Mouse (Mus musculus) 416B (cell line): Measurements from ENCODE around the gene Dcaf12.
A peak's percentile ranks its signal among the peaks of the same experiment; 100 is the strongest.

Source experiments
- DNase-seq: peaks from one replicate; pipeline ENCODE4 v3.0.0; 2011; ENCODE audit warnings: low read depth

Gene Dcaf12

DNA sequence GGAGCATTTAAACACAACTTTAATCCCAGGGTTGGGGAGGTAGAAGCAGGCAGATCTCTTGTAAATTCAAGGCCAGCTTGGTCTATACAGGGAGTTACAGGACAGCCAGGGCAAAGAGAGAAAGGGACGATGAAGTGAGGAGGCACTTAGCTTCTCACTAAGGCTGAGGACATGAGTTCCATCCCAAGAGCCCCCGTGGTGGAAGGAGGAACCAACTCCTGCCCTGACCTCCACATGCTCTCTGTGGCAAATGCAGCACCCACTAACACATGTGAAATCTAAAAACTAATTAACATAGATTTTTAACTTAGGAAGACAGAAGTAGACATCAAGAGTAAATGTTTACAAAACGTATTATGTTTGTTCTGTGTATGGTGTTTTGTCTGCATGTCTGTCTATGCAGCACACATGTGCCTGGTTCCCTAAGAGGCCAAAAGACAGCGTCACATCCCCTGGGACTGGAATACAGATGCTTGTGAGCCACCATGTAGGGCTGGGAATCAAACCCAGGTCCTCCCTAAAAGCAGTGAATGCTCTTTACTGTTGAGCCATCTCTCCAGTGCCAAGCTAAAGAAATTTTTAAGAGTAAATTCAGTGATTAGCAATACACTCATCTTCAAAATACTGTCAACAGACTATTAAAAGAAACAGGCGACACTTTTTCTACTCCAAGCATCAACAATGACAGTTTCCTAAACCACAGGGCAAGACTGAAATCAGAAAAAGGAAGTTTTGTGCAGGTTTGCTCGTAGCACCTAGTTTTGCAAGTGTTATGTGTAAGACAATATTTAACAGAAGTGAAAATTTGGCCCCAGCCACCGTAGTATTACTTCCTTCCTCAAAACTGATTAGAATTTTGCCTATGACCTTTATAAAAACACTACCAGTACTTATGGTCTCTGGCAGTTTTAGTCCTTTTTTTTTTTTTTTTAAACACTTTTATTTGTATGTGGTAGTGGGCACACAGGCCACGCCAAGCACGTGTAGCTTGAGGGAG lies 3.8 kb downstream of the Dcaf12 start:
- DNase-seq, result peak; percentile 65

GRCm38 (mm10) chr4:41307406-41307805 lies 7.3 kb downstream of the Dcaf12 start:
- no peak for DNase-seq

DNA sequence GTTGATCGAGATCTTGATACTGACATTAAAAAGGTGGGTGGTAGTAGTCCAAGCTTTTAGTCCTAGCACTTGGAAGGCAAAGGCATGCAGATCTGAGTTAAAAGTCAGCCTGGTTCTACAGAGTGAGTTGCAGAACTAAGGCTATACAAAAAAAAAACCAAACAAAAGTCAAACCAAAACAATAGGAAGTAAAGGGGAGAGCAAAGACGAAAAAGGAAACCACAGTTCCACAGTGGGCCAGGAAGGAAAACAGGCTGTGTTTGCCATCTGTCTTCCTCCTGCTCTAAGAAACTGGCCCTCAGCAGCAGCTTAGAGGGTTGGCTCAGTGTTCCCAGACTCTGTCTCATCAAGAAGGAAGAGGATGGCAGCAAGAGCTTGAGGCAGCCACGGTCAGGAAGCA lies 10.4 kb downstream of the Dcaf12 start:
- peak; percentile 79 for DNase-seq

DNA sequence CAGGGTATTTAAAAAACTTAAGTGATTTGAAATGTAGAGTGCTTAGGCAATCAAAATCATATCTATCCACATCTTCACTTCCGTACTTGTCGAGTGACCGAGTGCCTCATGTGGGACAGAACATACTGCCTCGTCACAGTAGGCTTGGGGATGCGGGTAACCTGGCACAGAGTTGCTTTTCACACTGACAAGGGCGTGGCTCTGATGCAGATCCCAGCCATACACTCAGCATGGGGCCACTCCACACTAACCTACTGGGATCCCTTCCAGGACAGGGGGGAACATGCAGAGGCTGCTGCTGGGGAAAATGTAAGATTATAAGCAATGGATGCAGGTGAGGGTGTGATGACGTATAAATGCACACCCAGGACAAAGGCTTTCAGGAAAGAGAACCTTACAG lies 11.0 kb downstream of the Dcaf12 start:
- no peak for DNase-seq

- DNase-seq, result no peak
These were observed 15.7 kb downstream of the Dcaf12 start for GRCm38 (mm10) chr4:41298976-41299375.

DNA sequence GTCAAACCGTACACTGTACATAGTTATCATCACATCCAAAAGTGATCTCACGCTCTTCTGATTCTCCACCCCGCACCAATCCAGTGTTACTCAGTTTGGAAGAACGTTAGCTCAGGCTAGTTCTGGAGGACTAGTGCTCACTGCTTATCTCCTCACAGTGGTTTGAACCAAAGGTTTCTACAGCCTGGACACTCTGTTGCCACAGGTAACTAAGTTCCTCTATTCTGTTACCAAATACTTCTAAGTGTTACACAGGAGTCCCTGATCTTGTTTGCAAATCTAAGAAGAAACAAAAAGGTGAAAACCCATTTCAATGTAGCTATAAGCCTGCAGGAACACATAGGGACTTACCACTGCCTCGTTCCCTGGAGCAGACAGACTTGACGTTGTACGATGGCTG lies 18.7 kb downstream of the Dcaf12 start:
- DNase-seq, result no peak

GRCm38 (mm10) chr4:41295507-41295906 lies 19.2 kb downstream of the Dcaf12 start:
- DNase-seq, result peak; percentile 60

GRCm38 (mm10) chr4:41293907-41294306 lies 20.8 kb downstream of the Dcaf12 start:
- DNase-seq, result no peak

DNA sequence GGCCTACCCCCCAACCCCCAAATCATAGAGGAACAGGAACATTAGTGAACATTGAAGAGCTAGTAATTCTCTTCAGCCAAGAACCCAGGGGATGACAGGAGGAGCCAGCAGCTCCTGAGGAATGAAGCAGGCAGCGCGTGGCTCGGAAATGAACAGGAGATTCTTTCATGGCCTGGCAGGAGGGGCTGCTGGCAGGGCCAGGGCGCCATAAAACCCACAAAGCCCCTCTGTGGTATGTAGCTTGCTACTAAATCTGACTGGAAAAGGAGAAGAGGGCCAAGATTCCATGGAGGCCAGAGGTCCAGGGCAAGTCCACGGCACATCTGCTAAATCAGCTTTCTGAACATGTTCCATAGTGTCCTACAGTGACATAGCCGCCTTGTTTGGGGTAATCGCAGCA lies 24.9 kb downstream of the Dcaf12 start:
- no peak for DNase-seq

- peak; percentile 80 for DNase-seq
These were observed 28.3 kb downstream of the Dcaf12 start for GRCm38 (mm10) chr4:41286420-41286819.

- DNase-seq, result no peak
These were observed 30.6 kb downstream of the Dcaf12 start for GRCm38 (mm10) chr4:41284087-41284486.

- no peak for DNase-seq
These were observed 38.8 kb downstream of the Dcaf12 start for GRCm38 (mm10) chr4:41275927-41276326.

DNA sequence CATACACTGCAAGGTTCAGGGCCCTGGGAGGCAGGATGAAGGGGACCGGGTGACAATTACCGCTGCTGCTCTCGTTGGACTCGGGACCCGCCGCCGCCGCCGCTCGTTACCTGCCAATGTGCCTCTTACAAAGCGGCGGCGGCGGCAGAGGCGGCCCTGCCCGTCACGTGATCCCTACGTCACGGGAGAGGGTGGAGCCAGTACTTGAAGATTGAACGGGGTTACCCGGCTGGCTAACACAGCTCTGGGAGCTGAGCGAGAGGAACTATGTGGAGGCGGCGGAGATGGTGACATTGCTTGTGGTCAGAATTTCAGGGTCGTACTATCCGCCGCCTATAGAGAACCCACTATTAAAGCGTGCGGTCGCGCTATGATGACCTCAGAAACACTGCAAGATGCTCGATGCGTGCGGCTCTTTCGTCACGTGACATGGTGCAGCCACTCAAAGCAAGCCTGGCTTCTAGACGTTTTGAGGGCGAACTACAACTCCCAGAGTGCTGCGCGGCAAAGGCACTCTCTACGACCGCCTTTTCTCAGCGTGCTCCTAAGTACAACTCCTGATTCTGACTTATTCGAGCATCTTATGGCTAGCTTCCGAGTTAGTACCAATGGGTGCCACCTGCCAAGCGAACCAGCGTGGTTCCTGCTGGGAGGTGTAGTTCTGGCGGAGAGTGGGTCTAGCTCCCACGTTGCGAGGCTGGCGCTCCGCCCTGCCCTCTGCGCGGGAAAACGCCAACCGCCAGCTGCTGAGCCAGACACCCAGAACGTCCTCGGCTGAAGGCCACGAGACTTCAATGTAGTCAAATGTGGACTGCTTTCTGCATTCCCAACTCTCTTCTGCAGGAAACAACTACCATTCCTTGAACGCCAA lies 39.5 kb downstream of the Dcaf12 start, which contains the start of gene Ubap2:
Gene Ubap2, minus strand, starts transcription at position 165 of the 871 bp plus-strand sequence.
- DNase-seq, result peak; percentile 100

DNA sequence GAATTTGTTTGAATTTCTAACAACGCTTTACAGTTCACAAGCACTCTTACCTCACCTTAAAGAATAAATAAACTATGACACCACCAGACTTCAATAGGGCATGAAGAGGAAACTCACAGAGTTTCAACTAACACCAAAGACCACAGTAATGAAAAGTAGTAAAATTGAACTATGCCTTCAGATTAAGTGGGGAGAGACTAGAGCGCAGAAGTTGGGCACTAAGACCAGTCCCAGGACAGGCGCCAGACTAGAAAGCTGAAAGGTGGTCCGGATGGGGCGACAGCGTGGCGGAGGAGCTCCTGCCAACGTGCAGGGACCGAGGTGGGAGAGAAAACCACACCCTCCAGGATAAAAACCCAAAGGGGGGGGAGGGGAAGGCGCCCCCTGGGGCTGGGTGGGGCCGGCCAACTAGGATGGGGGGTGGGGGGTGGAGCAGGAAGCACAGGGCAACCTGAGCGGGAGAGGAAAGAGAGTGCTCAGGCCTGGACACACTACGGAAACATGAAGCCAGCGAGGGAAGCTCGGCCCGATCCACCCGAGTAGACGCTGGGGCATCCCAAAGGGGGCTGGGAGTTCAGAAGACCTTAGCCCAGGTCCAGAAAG lies 40.2 kb downstream of the Dcaf12 start:
- no peak for DNase-seq

DNA sequence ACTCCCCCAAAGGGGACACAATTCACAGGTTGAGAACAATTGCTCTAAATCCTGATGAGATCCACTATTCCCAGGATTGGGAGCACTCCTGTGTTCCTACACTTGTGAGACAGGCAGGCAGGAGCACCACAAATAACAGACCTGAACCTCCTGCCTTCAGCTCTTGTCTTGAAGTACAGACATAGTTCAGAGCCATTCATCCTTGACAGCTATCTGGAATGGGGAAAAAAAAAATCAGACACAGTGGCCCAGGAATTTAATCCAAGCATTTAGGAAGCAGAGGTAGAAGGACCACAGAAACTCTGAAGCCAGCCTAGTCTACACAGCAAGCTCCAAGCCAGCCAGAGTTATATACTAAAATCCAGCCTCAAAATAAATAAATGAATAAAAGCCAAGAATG lies 46.6 kb downstream of the Dcaf12 start:
- DNase-seq, result no peak

DNA sequence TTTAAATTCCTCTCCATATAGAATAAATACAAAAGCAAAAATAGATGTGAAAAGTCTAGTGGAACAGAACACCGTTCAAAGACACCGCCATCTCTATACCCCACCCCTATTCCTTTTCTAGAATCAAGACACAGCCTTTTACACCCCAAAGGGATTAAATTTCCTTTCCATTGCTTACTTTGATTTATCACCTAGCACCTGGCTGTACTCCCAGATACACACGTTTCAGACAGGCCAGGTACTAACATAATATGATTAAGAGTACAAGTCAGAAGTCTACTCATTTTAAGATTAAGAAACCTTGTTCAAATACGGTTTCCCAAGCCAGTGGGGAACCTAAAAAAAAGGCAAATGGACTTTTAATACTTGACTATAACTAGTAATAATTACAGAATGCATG lies 48.3 kb downstream of the Dcaf12 start:
- no peak for DNase-seq

DNA sequence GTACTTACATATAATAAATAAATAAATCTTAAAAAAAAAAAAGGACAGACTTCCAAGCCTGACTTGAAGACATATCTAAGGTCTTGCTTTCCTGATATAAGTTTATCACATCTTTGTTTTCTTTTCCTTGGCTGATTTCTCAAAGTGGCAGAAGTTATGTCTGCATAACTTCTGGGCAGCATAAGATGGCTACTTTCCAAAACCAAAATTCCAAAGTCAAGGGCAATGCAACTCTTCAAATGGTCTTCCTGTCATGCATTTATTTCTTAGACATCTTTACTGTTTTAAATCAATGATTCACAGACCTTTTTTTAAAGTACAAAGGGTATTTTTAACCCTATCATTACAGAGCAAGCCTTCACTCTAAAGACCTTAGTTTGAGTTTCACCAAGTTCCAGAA lies 54.0 kb downstream of the Dcaf12 start:
- no peak for DNase-seq

DNA sequence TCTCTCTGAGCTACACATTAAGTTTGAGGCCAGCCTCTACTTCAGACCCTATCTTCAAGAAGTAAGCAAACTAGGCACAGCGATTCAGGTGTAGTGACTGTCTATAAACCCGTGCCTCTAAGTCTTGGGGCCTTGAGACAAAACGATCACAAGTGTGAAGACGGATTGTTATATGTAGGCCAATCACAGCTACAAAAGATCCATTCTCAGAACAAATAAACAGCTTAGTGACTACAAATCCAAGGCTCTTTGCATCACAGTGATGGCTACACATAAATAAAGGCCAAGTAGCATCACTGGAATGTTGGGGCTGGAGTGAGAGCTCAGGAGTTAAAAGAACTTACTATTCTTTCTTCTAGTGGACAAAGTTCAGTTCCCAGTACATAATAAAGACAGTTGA lies 55.7 kb downstream of the Dcaf12 start:
- DNase-seq, result no peak

- no peak for DNase-seq
These were observed 56.9 kb downstream of the Dcaf12 start for GRCm38 (mm10) chr4:41257752-41258151.

DNA sequence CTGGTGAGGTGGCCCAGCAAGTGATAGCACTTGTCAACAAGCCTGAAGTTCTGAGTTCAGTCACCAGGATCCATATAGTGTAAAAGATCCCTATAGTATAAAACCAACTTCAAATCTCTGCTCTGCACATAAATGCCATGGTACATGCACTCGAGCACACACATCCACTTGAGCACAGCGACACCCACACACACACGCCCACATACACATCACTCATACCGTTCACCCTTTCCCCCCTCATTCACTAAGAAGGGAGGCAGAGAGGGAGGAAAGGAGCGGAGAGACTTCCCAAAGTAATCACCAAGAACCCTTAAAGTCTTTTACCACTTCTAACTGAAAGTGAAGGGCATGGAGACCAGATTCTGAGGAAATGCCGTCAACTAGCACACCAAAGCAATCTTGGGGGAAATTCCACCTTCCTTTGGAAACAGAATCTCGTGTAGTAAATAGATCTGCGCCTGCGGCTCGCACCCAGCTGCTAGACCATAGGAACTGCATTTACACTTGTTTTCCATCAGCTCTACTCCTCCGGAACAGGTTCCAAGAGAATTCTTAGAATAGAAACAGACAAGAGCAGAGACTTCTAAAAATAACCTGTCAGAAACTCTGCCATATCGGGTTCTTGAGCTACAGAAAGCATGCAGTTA lies 59.0 kb downstream of the Dcaf12 start:
- no peak for DNase-seq

GRCm38 (mm10) chr4:41253756-41254155 lies 60.9 kb downstream of the Dcaf12 start:
- DNase-seq, result no peak

- no peak for DNase-seq
These were observed 69.3 kb downstream of the Dcaf12 start for GRCm38 (mm10) chr4:41245408-41245807.
